Mouse (Mus musculus) heart, adult 2 months (tissue): ENCODE data around the gene Psmb2.

Source experiments
- CTCF ChIP-seq: fragments of 200-600 bp; IDR thresholded peaks from 2 replicates; pipeline ENCODE4 v1.8.1; 2022; ENCODE audit warnings: antibody characterized with exemption, mild to moderate bottlenecking, moderate library complexity
- EP300 ChIP-seq: fragments of 200-500 bp; IDR thresholded peaks from 2 replicates; pipeline ENCODE4 v1.6.1; 2011; ENCODE audit warnings: low read depth, low read length, control low read depth; ENCODE audit not compliant: insufficient read depth
- POLR2A ChIP-seq: fragments of 200-500 bp; IDR thresholded peaks from 2 replicates; pipeline ENCODE4 v1.6.1; 2011; ENCODE audit warnings: mild to moderate bottlenecking, low read depth, low read length, control low read depth; ENCODE audit not compliant: insufficient read depth

- no peak for TF ChIP-seq CTCF
- TF ChIP-seq POLR2A: no peak
- TF ChIP-seq EP300: no peak
Measured at GRCm38 (mm10) chr4:126644333-126644963, 33.0 kb upstream of the Psmb2 start.
